Mouse (Mus musculus) embryonic facial prominence, embryonic 11.5 days (tissue): ENCODE results near the gene Ufsp1. TPM values are rescaled to one million over a fixed set of nuclear protein-coding genes. Genes with fewer than 3 reads are reported as not detected.
A peak's percentile ranks its signal among the peaks of the same experiment; 100 is the strongest.

Experiments used
- ATAC-seq: fragments of 200-750 bp; cut with Nextera tagmentation; replicated peaks from 2 replicates; pipeline ENCODE4 v1.8.0; 2017; ENCODE audit warnings: low read depth; ENCODE audit not compliant: insufficient number of reproducible peaks, low FRiP score, low TSS enrichment
- DNase-seq: peaks from one replicate; pipeline ENCODE4 v3.0.0-alpha.2; 2015; ENCODE audit warnings: low spot score
- H3K27ac ChIP-seq: fragments of 300-500 bp; sonication (generic); replicated peaks from 2 replicates; pipeline ENCODE4 v1.5.1; 2014; ENCODE audit warnings: mild to moderate bottlenecking, low read depth, low read length, control low read depth
- H3K27me3 ChIP-seq: fragments of 300-500 bp; sonication (generic); 2 replicates; pipeline ENCODE4 v1.6.1; 2014; ENCODE audit warnings: mild to moderate bottlenecking, low read length, moderate library complexity, mixed read lengths; ENCODE audit not compliant: control insufficient read depth, insufficient read depth
- H3K36me3 ChIP-seq: fragments of 300-500 bp; sonication (generic); replicated peaks from 2 replicates; pipeline ENCODE4 v1.6.1; 2014; ENCODE audit warnings: low read depth, mild to moderate bottlenecking, low read length, moderate library complexity, mixed read lengths; ENCODE audit not compliant: control insufficient read depth, insufficient read depth
- H3K4me1 ChIP-seq: fragments of 300-500 bp; sonication (generic); 2 replicates; pipeline ENCODE4 v1.6.1; 2014; ENCODE audit warnings: low read length, mixed read lengths; ENCODE audit not compliant: control insufficient read depth, insufficient read depth
- H3K4me2 ChIP-seq: fragments of 300-500 bp; sonication (generic); 2 replicates; pipeline ENCODE4 v1.6.1; 2014; ENCODE audit warnings: low read depth, mild to moderate bottlenecking, control low read depth, low read length, moderate library complexity
- H3K4me3 ChIP-seq: fragments of 300-500 bp; sonication (generic); 2 replicates; pipeline ENCODE4 v1.5.1; 2014; ENCODE audit warnings: low read depth, low read length, control low read depth
- H3K9ac ChIP-seq: fragments of 300-500 bp; sonication (generic); replicated peaks from 2 replicates; pipeline ENCODE4 v1.6.1; 2014; ENCODE audit warnings: mild to moderate bottlenecking, control low read depth, low read length
- H3K9me3 ChIP-seq: fragments of 300-500 bp; sonication (generic); replicated peaks from 2 replicates; pipeline ENCODE4 v1.6.1; 2016; ENCODE audit warnings: mild to moderate bottlenecking, low read length, inconsistent platforms, mixed read lengths; ENCODE audit not compliant: control insufficient read depth
- WGBS: fragments of 180-500 bp; shearing (Covaris S2); extraction: QIAGEN DNeasy Blood & Tissue Kit; methylation state at CpG from one replicate; pipeline ENCODE4 v1.1.7; 2014; 5-methylcytosine and 5-hydroxymethylcytosine counted together
- microRNA-seq: library from miRNA; unstranded; fragments of <30 nt; microRNA quantifications from one replicate; pipeline ENCODE4, GENCODE M21; 2016; ENCODE audit warnings: borderline number of aligned reads
- polyA plus RNA-seq: library from polyadenylated mRNA; unstranded; fragments of >200 nt; fragmentation: Nextera tagmentation; extraction: Ambion mirVana; gene quantifications from 2 replicates; pipeline ENCODE4 v1.2.1, GENCODE M21; 2014

The Ufsp1 gene
- polyA plus RNA-seq, 1 experiment from 2014 or later = 6.6 TPM

DNA sequence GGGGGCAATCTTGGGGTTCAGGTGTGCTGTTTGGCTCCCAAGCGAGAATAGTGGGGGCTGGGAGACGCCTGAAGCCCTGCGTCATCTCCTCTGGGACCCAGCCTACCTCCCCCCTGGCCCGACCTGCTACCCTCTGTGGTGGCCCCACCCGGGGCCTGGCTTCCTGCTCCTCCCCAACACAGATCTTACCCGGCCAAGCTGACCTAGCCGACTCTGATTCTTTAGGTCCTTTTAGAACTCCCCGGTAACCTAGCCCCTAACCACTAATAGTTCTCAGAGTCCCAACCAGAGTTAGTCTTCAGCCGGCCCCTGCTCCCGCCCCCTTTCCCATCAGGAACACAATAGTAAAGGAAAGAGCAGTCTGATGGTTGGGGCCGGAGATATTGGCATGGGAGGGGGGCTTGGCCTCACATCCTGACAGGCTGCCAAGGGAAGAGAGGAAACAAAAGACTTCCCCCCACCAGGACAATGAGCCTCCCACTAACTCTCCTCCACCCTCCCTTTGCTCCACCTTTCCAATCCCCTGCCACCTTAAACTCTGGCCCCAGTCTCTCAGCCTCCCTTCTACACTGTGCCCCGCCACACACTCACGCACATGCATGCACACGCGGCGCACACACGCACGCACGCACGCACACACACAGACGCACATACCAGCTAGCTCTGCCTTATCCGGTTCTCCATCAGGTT lies 45.0 kb downstream of the Ufsp1 start:
- Histone ChIP-seq H3K4me1 (peaks cover 6% of the 10 kb centered on the region; the same call in 1 of the 2 replicates), H3K27ac (no peak overlapping the region; the same call in 1 of the 2 replicates), H3K9me3 (no peaks in the 10 kb centered on the region), H3K4me3 (peak overlapping the region; percentile 34), H3K36me3 (no peaks in the 10 kb centered on the region), H3K9ac (peak overlapping the region; percentile 70), H3K4me2 (peak overlapping the region; percentile 74), H3K27me3 (no peaks in the 10 kb centered on the region)
- 5% methylated on average over 22 of the region's 22 CpGs for WGBS
- DNase-seq = no peak
- peak; percentile 42 for ATAC-seq

DNA sequence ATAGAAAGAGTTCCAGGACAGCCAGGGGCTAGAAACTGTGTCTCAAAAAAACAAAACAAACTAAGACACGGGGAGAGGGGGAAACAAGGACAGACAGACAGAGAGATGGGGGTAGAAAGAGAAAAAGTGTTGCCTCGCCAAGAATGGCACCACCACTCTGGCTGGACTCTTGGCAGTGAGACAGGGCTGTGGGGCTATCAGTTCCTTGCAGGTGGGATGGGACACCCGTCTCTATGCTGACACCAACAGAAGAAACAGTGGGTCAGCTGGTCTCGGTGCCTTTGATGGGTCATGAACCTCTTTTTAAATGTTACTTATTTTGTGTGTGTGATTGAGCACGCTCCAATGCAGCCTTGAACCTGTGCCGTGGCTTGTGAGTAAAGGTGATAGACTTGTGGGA lies 45.8 kb downstream of the Ufsp1 start:
- Histone ChIP-seq H3K9ac (peak overlapping the region; percentile 70; the same call in 1 of the 2 replicates), H3K4me3 (no peak overlapping the region), H3K9me3 (no peaks in the 10 kb centered on the region), H3K4me1 (peaks cover 6% of the 10 kb centered on the region; the same call in 1 of the 2 replicates), H3K36me3 (no peaks in the 10 kb centered on the region), H3K4me2 (no peak overlapping the region), H3K27ac (no peak overlapping the region; the same call in 1 of the 2 replicates), H3K27me3 (no peaks in the 10 kb centered on the region)
- DNase-seq (no peak), ATAC-seq (no peak)
- WGBS = 77% methylated on average over 6 of the region's 6 CpGs

DNA sequence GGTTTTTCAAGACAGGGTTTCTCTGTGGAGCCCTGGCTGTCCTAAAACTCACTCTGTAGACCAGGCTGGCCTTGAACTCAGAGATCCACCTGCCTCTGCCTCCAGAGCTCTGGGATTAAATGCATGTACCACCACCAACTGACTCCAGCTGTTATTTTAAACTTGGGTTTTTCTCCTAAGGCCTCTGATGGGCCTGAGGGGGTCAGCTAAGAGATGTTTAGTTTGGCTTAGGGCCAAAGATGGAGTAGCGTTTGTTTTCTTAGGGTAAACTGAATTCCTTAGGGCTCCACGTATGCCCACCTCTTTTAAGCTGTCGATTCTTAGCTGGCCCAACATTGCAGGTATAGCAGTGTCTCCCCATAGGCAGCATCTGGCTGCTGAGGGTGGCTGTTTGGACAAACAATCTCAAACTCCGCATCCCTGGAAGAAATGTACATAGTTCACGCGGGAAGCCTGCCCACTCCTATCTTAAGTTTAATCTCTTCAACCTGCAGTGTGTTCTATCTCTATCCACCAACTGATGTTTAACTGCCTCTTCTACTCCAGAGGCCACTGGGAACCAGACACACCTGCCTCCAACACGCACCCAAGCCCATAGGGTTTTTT lies 48.1 kb downstream of the Ufsp1 start:
- no peaks in the 10 kb centered on the region for H3K9me3 ChIP-seq
- ATAC-seq (no peak), DNase-seq (no peak)
- no peaks in the 10 kb centered on the region for H3K36me3 ChIP-seq
- no peak overlapping the region for H3K9ac ChIP-seq
- no peak overlapping the region for H3K4me3 ChIP-seq
- whole genome bisulfite sequencing = 73% methylated on average over 7 of the region's 7 CpGs
- H3K4me2 ChIP-seq = no peak overlapping the region
- no peaks in the 10 kb centered on the region for H3K27me3 ChIP-seq
- H3K27ac ChIP-seq = no peak overlapping the region
- H3K4me1 ChIP-seq = peaks cover 6% of the 10 kb centered on the region; the same call in 1 of the 2 replicates

- WGBS = 92% methylated on average over 5 of the region's 5 CpGs
- Histone ChIP-seq H3K4me1 (peaks cover 6% of the 10 kb centered on the region; the same call in 1 of the 2 replicates), H3K4me2 (no peak overlapping the region), H3K4me3 (no peak overlapping the region), H3K9ac (no peak overlapping the region), H3K27ac (no peak overlapping the region), H3K9me3 (no peaks in the 10 kb centered on the region), H3K36me3 (no peaks in the 10 kb centered on the region), H3K27me3 (no peaks in the 10 kb centered on the region)
- ATAC-seq = no peak
- no peak for DNase-seq
Measured at GRCm38 (mm10) chr5:137343412-137343811, 49.0 kb downstream of the Ufsp1 start.

- DNase-seq = no peak
- Histone ChIP-seq H3K9ac (no peak overlapping the region), H3K9me3 (no peaks in the 10 kb centered on the region), H3K4me3 (no peak overlapping the region), H3K27me3 (no peaks in the 10 kb centered on the region), H3K4me2 (no peak overlapping the region), H3K27ac (no peak overlapping the region), H3K36me3 (no peaks in the 10 kb centered on the region), H3K4me1 (peaks cover 8% of the 10 kb centered on the region; the same call in 1 of the 2 replicates)
- ATAC-seq = no peak
Measured at GRCm38 (mm10) chr5:137343869-137344268, 49.4 kb downstream of the Ufsp1 start.

Small RNAs within 50 kb of the gene (microRNA-seq; reads per million reads assigned to microRNA genes)
- gene Mir7036 = not detected
- gene Mir8116 = not detected

Other genes starting within 250 kb of the Ufsp1 start
- 144 and 159 TPM in 2 replicates for gene Ap1s1, start 248.5 kb upstream of the Ufsp1 start, polyA plus RNA-seq
- gene Serpine1, start 222.4 kb upstream of the Ufsp1 start, polyA plus RNA-seq = 0.17 TPM in 1 of 2 replicates, not detected in the other
- 3.6 and 4.6 TPM in 2 replicates for gene Trim56, start 178.4 kb upstream of the Ufsp1 start, polyA plus RNA-seq
- gene Muc3, start 145.3 kb upstream of the Ufsp1 start, polyA plus RNA-seq = not detected in 2 replicates
- gene Muc3a, start 82.2 kb upstream of the Ufsp1 start, polyA plus RNA-seq = not detected in 2 replicates
- gene Ache, start 7.1 kb upstream of the Ufsp1 start, polyA plus RNA-seq = 3.5 and 6.3 TPM in 2 replicates
- 136 and 148 TPM in 2 replicates for gene Srrt, start 13.0 kb downstream of the Ufsp1 start, polyA plus RNA-seq
- gene Trip6, start 19.8 kb downstream of the Ufsp1 start, polyA plus RNA-seq = 40.3 and 51.8 TPM in 2 replicates
- gene Slc12a9, start 39.0 kb downstream of the Ufsp1 start, polyA plus RNA-seq = 3.0 and 4.2 TPM in 2 replicates
- 46.4 and 52.3 TPM in 2 replicates for gene Ephb4, start 55.5 kb downstream of the Ufsp1 start, polyA plus RNA-seq
- 0.04 and 0.06 TPM in 2 replicates for gene Zan, start 182.4 kb downstream of the Ufsp1 start, polyA plus RNA-seq
- gene Pop7, start 207.9 kb downstream of the Ufsp1 start, polyA plus RNA-seq = 54.0 and 55.9 TPM in 2 replicates
- 8.5 and 8.7 TPM in 2 replicates for gene Gigyf1, start 223.9 kb downstream of the Ufsp1 start, polyA plus RNA-seq
- 0.63 and 0.95 TPM in 2 replicates for gene Epo, start 238.6 kb downstream of the Ufsp1 start, polyA plus RNA-seq
- gene Gnb2, start 238.9 kb downstream of the Ufsp1 start, polyA plus RNA-seq = 352 and 367 TPM in 2 replicates